Mouse (Mus musculus) cerebral cortex, adult 2 months (tissue): ENCODE measurements around the gene Eea1.

Source experiments
- WGBS: fragments of 180-500 bp; shearing (Covaris S2); methylation state at CpG from one replicate; pipeline ENCODE4 v1.1.7; 2018; 5-methylcytosine and 5-hydroxymethylcytosine counted together

The Eea1 gene

GRCm38 (mm10) chr10:95940046-95940900 lies at the start of gene Eea1:
TSS of gene Eea1 (plus strand) at chr10:95940650.
- WGBS, result 1% methylated on average over 59 of the region's 59 CpGs

GRCm38 (mm10) chr10:95891214-95891960 lies 49.1 kb upstream of the Eea1 start:
- 86% methylated on average over 7 of the region's 7 CpGs for WGBS

DNA sequence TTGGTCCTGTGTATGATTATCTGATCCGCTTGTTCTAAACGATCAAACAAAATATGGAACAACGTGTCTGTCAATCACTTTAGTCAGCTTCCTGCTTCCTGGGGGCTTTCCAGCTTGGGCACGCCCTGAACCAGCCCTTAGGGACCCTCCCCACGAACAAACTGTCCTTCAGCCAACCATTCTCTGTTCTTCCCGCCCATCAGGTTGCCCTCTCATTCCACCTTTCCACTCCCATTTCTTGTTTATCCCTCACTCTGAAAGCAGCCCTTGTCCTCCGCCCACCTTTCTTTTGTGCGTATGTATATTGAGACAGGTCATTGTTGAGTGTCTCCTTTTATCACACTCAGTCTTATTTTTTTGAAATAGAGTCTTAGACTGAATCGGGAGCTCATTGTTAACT lies 48.3 kb upstream of the Eea1 start:
- 84% methylated on average over 9 of the region's 9 CpGs for WGBS

DNA sequence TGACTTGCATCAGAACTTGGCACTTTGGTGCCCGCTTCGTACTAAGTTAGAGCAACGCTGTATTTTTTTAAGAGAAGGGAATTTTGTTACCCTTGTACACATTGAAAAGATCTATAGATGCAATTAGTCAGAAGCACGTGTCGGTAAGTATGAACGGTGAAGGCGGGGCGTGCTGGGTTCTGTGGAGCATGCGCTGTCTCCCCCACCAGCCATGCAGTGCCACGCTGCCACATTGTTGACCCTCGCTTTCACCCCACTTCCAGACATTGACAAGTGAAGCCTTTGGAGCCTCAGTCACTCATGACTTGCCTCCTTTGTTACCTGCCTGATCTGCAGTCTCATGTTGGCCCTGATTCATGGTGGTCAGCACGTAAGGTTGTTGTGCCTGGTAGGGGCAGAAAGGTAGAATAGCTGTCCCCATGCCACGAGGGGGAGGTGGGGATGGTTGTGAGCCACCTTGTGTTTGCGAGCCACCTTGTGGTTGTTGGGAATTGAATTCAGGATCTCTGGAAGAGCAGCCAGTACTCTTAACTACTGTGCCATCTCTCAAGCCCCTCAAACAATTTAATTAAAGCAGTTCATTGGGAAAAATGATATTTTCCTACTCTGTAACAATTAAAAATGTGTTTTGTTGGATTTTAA lies 47.0 kb upstream of the Eea1 start:
- whole genome bisulfite sequencing, result 76% methylated on average over 14 of the region's 14 CpGs

DNA sequence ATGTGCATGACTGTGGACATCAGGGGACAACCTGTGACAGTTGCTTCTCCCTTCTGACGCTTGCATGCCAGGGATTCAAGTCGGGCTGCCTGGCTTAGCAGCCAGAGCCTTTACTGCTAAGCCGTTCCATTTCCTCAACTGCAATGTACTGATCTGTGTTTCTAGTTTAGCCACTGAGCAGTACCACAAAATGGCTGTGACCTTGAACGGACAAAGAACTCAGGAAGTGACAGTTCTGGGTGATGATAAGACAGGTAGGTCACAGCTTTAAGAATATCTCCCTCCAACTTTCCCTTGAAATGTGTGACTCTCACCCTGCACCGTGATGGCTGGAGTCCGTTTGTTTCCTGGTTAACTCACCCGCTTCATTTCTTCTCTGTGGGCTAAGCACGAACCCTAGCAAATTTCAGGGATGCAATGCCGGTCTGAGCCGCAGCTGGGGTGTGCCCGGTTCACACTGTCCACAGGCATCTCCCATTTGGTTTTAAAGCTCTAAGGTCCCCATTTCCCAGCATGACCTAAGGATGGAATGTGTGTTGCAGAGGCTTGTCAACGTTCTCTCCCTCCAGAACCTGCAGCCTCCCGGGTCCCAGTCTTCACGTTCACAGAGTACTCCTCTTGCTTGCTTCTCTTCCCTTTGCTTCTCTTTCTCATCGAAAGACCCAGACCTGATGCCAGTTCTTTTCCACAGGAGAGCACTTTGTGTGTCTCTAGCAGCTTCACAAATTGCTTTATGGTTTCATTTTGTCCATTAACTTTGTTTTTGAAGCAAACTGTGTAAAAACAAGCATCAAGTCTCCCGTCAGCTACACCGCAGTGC lies 46.2 kb upstream of the Eea1 start:
- WGBS, result 18% methylated on average over 17 of the region's 17 CpGs

DNA sequence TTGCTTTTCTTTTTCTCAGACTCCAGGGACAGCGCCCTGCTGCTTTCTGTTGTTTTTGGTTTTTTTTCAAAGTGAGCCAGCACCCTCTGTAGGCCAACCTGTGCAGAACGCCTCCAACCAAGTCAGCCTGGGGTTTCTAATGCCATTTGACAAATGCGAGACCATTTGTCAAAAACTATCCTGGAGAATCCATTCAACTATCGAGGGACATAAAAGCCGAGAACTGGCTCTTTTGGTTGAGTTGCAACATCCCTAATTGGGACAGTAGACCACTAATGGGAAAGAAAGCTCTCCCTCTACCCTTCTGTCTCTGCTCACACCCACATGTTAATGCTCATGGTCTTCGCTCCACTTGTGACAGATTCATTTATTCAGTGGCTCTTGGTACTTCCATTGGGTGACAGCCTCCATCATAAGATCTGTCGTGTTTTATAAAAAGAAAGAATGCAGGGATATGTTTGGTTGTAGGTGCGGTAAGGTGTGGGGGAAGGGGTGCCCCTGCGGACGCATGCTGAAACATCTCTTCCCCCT lies 45.5 kb upstream of the Eea1 start:
- 34% methylated on average over 10 of the region's 10 CpGs for WGBS

GRCm38 (mm10) chr10:95898471-95899154 lies 41.8 kb upstream of the Eea1 start:
- 58% methylated on average over 5 of the region's 5 CpGs for whole genome bisulfite sequencing

- WGBS, result 66% methylated on average over 6 of the region's 6 CpGs
Measured at GRCm38 (mm10) chr10:95904668-95905067, 35.8 kb upstream of the Eea1 start.

DNA sequence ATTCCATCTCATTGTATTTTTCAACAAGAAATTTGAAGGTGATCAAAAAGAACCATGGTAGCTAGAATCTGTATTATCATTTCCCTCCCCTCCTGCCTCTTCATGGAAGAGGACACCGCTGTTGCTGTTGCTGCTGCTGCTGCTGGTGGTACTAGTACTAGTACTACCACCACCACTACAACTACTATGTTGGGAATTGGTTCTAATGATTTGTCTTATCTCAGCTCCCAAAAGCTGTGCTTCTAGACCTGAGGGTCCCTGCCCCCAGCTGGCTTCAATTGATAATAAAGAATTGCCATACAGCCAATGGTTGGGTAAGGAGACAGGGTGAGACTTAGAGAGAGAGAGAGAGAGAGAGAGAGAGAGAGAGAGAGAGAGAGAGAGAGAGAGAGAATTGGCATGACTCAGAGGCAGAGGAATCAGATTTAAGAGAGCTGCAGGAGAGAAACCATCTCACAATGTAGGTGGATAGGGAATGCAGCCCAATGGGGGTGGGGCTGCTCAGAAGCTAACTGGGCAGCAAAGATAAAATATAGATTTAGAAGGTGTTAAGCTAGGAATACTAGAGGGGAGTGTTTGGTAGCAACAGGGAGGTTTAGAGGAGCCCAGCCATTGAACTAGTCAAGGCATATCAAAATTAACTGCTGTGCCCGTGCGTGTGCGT lies 31.1 kb upstream of the Eea1 start:
- WGBS, result 90% methylated on average over 4 of the region's 4 CpGs

DNA sequence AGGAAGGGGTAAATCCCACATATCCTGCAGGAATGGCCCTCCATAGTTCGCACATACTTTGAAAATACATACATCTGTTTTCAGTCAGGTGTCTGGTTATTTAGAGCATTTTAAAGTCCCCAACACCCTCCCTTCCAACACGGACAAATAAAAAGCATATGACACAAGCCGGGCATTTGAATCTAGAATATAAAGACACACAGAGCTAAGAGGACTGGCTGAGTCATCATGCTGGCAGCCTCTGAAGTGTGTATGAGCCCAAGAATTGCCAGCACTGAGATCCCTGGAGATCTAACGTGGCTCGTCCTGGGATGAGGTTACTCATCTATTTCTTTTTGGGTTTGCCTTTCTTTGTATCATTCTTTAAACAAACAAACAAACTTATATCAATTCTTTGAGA lies 29.4 kb upstream of the Eea1 start:
- WGBS, result 33% methylated on average over 5 of the region's 5 CpGs

GRCm38 (mm10) chr10:95914434-95915174 lies 25.8 kb upstream of the Eea1 start:
- 88% methylated on average over 5 of the region's 5 CpGs for WGBS

DNA sequence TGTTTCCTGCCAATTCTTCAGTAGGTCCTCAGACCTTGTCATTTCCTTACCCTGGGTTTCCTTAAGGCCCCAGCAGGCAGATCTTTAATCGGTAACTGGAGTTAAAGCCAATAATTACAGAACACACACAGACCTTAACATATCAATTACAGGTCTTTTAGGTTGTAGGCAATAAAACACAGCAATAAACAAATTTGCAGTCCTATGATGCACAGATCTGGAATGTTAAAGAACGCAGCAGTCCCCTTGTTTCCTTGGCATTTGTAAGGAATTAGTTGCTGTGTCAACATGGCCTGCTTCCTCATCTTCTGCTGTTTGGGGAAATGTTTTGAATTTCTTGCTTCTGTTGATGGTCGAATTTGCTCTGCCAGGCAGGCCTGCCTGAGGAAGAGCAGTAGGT lies 21.7 kb upstream of the Eea1 start:
- 64% methylated on average over 3 of the region's 3 CpGs for WGBS

DNA sequence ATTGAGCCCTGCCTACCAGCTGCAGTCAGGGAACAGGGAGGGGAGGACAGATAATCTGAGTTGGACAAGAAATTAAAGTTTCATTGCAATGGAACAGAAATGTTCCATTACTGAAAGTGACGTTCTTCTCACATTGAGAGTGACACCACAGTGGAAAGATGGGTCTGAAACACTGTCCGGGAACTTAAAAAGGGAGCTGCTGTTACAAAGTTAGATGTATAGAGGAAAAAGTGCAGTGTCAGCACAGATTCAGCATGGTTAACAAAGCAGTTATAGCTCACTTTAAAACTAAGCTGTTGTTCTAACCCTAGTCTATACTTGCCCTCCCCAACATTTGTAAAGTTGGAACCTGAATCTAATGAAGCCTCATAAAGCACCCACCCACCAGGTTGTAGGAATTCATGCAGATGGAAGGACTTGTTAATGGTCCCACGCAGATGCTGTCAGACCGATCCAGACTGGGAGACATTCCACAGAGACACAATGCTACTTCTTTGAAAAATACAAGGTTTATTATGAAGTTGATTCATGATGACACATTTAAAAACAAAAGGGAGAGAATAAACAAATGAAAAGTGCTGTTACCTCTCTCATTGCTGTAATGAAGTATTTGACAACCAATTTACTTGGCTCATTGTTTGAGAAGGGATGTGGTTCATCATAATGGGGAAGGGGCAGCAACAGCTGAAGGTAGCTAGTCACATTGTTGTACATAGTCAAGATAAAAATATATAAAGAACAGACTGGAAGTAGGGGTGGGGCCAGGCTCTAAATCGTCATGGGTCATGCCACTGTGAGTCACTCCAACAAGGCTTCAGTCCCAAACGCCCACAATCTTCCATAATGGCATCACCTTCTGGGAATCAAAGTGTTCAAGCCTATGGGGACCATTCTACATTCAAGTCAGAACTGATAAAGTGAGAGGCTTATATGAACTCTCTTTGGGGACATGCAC lies 16.9 kb upstream of the Eea1 start:
- WGBS, result 68% methylated on average over 6 of the region's 6 CpGs

DNA sequence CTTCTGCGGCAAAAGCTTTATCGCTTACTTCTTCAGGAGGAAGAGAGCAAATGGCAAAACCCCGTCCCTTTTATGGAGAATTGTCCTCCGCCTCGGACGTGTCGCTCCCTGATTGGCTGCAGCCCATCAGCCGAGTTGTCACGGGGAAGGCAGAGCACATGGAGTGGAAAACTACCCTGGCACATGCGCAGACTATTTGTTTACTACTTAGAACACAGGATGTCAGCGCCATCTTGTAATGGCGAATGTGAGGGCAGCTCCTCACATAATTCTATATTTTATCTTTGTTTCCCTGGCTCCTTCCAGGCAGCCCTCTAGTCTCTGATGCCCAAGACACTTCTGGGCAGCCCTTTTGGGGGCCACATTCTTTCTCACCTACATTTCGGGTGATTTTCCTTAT lies 6.8 kb upstream of the Eea1 start:
- 96% methylated on average over 13 of the region's 13 CpGs for WGBS

- 3% methylated on average over 60 of the region's 69 CpGs for WGBS
Measured at GRCm38 (mm10) chr10:95940901-95941767, 684 bp downstream of the Eea1 start.

DNA sequence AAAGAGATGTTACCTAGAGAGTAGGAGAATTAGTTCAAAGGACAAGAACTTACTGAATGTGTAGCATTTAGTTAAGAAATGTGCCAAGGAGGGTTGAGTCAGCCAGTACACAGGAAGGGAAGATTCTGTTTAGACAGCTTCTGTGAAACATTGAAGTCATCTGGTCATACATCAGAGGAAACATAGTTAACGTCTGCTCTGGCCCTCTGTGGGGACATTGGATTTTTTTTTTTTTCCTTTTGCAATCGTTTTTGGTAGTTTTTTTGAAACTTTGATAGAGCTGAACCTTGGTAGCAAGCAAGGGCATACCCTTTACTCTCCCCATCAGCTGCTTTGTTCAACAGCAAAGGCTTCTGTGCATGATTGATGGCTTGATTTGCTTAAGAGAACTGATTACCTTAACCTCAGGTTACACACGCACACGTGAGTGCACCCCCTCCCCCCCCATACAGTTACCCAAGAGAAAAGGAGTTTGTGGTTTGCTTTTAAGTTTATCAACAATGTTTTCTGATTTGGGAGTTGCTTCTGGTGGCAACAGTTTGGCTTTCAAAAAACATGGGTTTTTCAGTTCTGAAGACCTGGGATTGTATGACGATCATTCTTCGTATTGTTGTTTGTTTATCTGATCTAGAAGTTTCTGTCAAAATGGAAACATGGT lies 1.4 kb downstream of the Eea1 start:
- WGBS, result 52% methylated on average over 6 of the region's 6 CpGs

- 94% methylated on average over 1 of the region's 1 CpGs for WGBS
Measured at GRCm38 (mm10) chr10:95945086-95945485, 4.6 kb downstream of the Eea1 start.
